Comparison of ENCODE assay signal across 8 mouse cellular contexts in the genomic region with DNA sequence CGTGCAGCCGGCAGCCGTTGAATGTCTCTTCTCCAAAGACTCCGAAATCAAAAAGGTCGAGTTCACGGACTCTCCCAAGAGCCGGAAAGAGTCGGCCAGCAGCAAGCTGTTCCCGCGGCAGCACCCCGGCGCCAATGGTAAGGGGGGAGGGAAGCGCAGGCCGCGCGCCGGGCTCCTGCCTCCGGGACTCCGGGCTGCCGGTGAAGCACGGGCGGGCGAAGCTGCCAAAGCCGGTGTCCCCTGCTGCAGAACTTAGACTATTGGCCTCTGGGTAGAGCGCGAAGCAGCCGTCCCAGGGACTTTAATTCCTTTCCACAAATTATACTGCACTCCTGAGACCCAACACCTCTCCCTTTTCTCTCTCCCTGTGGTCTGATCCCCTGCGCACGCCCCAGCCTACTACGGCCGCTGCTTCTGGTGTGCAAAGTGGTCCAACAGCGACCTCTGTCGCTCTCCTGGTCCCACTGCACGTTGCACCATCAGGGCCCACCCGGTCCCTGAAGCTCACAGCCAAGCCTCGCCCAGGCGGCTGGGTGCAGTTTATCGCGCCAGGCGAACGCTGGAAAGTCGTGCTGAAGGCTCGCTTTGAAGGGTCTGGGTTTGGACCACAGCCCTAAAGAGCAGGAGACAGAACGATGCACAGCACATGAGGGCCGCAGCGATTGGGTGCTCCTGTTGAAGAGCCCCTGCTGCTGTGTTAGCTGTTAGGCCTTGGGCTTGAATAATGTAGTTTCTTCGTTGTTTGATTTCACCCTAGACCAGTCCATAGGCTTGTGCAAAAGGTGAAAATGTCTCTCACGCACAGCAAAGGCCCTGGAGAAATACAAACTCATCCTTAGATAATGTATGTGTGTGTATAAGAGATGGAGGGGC. TPM values are rescaled to one million over a fixed set of nuclear protein-coding genes. Genes with fewer than 3 reads are reported as not detected.
DNase-seq lines count a peak whose midpoint lies in the region; ATAC-seq lines count a peak whose summit lies in the region.

No protein-coding gene starts in this region.

- H3K27ac ChIP-seq in embryonic facial prominence, embryonic 14.5 days (replicated peaks; ENCODE audit: low read depth, low read length) = peak overlapping the region; percentile 18; the same call in 1 of the 2 replicates
- H3K27ac ChIP-seq in heart, embryonic 13.5 days (replicated peaks) = no peak overlapping the region
- no peak overlapping the region for H3K27ac ChIP-seq in lung, embryonic 15.5 days

- H3K4me3 ChIP-seq in embryonic facial prominence, embryonic 14.5 days (ENCODE audit: low read depth, low read length) = peak overlapping the region; percentile 49
- peak overlapping the region; percentile 56 for H3K4me3 ChIP-seq in heart, embryonic 13.5 days
- H3K4me3 ChIP-seq in lung, embryonic 15.5 days = peak overlapping the region; percentile 40

- 1% methylated on average over 39 of the region's 48 CpGs for WGBS in embryonic facial prominence, embryonic 14.5 days
- WGBS in heart, embryonic 13.5 days = 1% methylated on average over 48 of the region's 48 CpGs
- WGBS in lung, embryonic 15.5 days = 1% methylated on average over 45 of the region's 48 CpGs

- peak overlapping the region; percentile 66 for H3K9ac ChIP-seq in embryonic facial prominence, embryonic 14.5 days (ENCODE audit: low read depth, low read length)
- H3K9ac ChIP-seq in heart, embryonic 13.5 days = peak overlapping the region; percentile 74
- no peak overlapping the region for H3K9ac ChIP-seq in lung, embryonic 15.5 days

- H3K4me2 ChIP-seq in embryonic facial prominence, embryonic 14.5 days (ENCODE audit: low read depth, low read length) = peak overlapping the region; percentile 88
- peak overlapping the region; percentile 92 for H3K4me2 ChIP-seq in heart, embryonic 13.5 days
- peak overlapping the region; percentile 81 for H3K4me2 ChIP-seq in lung, embryonic 15.5 days

- DNase-seq in ovary, adult 18-20 months (ENCODE audit: low spot score) = peak; percentile 31
- no peak for DNase-seq in ovary, postnatal 10 days (ENCODE audit: low spot score)
- DNase-seq in embryonic facial prominence, embryonic 14.5 days (ENCODE audit: low spot score) = peak; percentile 93
- DNase-seq in kidney, postnatal 25 days = peak; percentile 58 to 70
- peak; percentile 96 for DNase-seq in retina, embryonic 14.5 days (ENCODE audit: low spot score)

- H3K4me1 ChIP-seq in embryonic facial prominence, embryonic 14.5 days (ENCODE audit: control insufficient read depth, insufficient read depth, low read length) = peaks cover 6% of the 10 kb centered on the region; the same call in 1 of the 2 replicates
- H3K4me1 ChIP-seq in heart, embryonic 13.5 days = peaks cover 32% of the 10 kb centered on the region
- peaks cover 20% of the 10 kb centered on the region for H3K4me1 ChIP-seq in lung, embryonic 15.5 days

- no peaks in the 10 kb centered on the region for H3K9me3 ChIP-seq in embryonic facial prominence, embryonic 14.5 days (ENCODE audit: control insufficient read depth, low read length)
- H3K9me3 ChIP-seq in heart, embryonic 13.5 days = no peaks in the 10 kb centered on the region
- H3K9me3 ChIP-seq in lung, embryonic 15.5 days = no peaks in the 10 kb centered on the region; the same call in 1 of the 2 replicates

- no peaks in the 10 kb centered on the region for H3K36me3 ChIP-seq in embryonic facial prominence, embryonic 14.5 days (ENCODE audit: control insufficient read depth, insufficient read depth, low read length)
- H3K36me3 ChIP-seq in heart, embryonic 13.5 days = no peaks in the 10 kb centered on the region
- no peaks in the 10 kb centered on the region for H3K36me3 ChIP-seq in lung, embryonic 15.5 days

- ATAC-seq in embryonic facial prominence, embryonic 14.5 days (ENCODE audit: low read depth) = peak; percentile 94
- ATAC-seq in heart, embryonic 13.5 days (ENCODE audit: extremely low read depth, insufficient number of reproducible peaks, low FRiP score, low TSS enrichment) = peak; percentile 78; the same call in 1 of the 2 replicates
- ATAC-seq in lung, embryonic 15.5 days (ENCODE audit: borderline replicate concordance, extremely low read depth, low FRiP score, low TSS enrichment) = peak; percentile 92
- ATAC-seq in inflammation-experienced regulatory T-cells, adult 6 months = no peak

- peaks cover 96% of the 10 kb centered on the region for H3K27me3 ChIP-seq in embryonic facial prominence, embryonic 14.5 days (replicated peaks; ENCODE audit: control insufficient read depth, insufficient read depth, low read length)
- peaks cover 96% of the 10 kb centered on the region for H3K27me3 ChIP-seq in heart, embryonic 13.5 days (replicated peaks)
- peaks cover 96% of the 10 kb centered on the region for H3K27me3 ChIP-seq in lung, embryonic 15.5 days

RNA-seq across cellular contexts. Expression of a gene that starts 5.0 kb away (rescaled TPM):
- polyA plus RNA-seq in embryonic facial prominence, embryonic 14.5 days (2014; fragmentation: Nextera tagmentation; extraction: Ambion mirVana) = 37.7 and 38.6 TPM in 2 replicates
- polyA plus RNA-seq in heart, embryonic 13.5 days (2015; fragmentation: Nextera tagmentation; extraction: Ambion mirVana) = 29.2 and 30.1 TPM in 2 replicates
- 3.0 and 6.3 TPM in 2 replicates for polyA plus RNA-seq in lung, embryonic 15.5 days (2015; fragmentation: Nextera tagmentation; extraction: Ambion mirVana)
- polyA plus RNA-seq in inflammation-experienced regulatory T-cells, adult 6 months (2017; shearing (Covaris generic)) = under 1 TPM in 1 of 3 experiments, not detected in 2; 0.19 TPM
